In the genomic region with DNA sequence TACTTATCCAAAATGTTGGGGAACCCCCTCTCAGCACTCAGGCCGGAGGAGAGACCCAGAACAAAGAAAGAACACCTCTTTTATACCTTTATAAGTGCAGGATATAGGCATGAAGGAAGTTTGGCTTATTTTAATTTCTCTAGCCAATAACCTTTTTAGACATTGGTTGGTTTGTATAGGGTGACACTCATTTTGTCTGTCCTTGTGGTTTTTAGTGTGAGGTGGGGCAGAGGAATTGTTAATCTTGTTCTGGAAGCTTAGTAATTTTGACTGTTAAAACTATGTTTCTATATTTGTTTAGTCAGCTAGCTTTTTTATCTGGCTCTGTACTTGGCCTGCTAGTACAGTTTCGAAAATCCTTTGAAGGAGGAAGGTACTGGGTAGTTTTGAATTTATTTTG, we compare ENCODE assay signal across 3 mouse cellular contexts.
DNase-seq lines count a peak whose midpoint lies in the region; TF ChIP-seq lines count a peak whose summit lies in the region.
"Not testable (repeated sequence)": the region's sequence is repeated elsewhere in the genome, so short reads cannot be mapped to it uniquely, and the experiment has no call there.

No protein-coding gene starts in this region.

- DNase-seq in 416B (ENCODE audit: low read depth) (peak; percentile 13), MEL (ENCODE audit: low read depth, low spot score) (peak; percentile 76), MEL-GATA-1-ER (ENCODE audit: extremely low read depth, low read depth) (peak; percentile 74)

- not testable (repeated sequence) for TF ChIP-seq POLR2A in MEL (IDR thresholded peaks at IDR 0.05; ENCODE audit: control insufficient read depth in 1 of 2, insufficient read depth in 1 of 2, low read depth in 1 of 2, low read length in 2 of 2, poor library complexity in 1 of 2)

- H3K9ac ChIP-seq in MEL (ENCODE audit: control insufficient read depth, low read depth, low read length, poor library complexity, severe bottlenecking) = not testable (repeated sequence)

- not testable (repeated sequence) for TF ChIP-seq EP300 in MEL (IDR thresholded peaks at IDR 0.05; ENCODE audit: low read depth in 1 of 2, low read length in 2 of 2)

- H3K4me3 ChIP-seq in MEL (ENCODE audit: control insufficient read depth in 1 of 2, insufficient read depth in 1 of 2, low read depth in 2 of 2, low read length in 2 of 2) = not testable (repeated sequence)

- TF ChIP-seq RAD21 in MEL (IDR thresholded peaks at IDR 0.05; ENCODE audit: low read depth, low read length) = not testable (repeated sequence)

- not testable (repeated sequence) for TF ChIP-seq CTCF in MEL (IDR thresholded peaks at IDR 0.05 in 2 of 3, conservative IDR thresholded peaks at IDR 0.05 in 1 of 3; ENCODE audit: control insufficient read depth in 1 of 3, insufficient read depth in 1 of 3, low read depth in 2 of 3, low read length in 3 of 3, poor library complexity in 1 of 3, severe bottlenecking in 1 of 3)

- H3K9me3 ChIP-seq in MEL (replicated peaks; ENCODE audit: insufficient read depth, low read length) = not testable (repeated sequence)

- not testable (repeated sequence) for H3K4me1 ChIP-seq in MEL (ENCODE audit: control insufficient read depth in 1 of 2, insufficient read depth in 2 of 2, low read length in 2 of 2)

- H3K27me3 ChIP-seq in MEL (ENCODE audit: control insufficient read depth in 1 of 2, insufficient read depth in 2 of 2, low read length in 2 of 2) = not testable (repeated sequence)

- not testable (repeated sequence) for H3K79me2 ChIP-seq in MEL (ENCODE audit: control insufficient read depth, insufficient read depth, low read length, poor library complexity)

- H3K27ac ChIP-seq in MEL (ENCODE audit: control insufficient read depth, low read depth, low read length) = not testable (repeated sequence)

- H3K36me3 ChIP-seq in MEL (ENCODE audit: control insufficient read depth in 1 of 2, insufficient read depth in 2 of 2, low read length in 2 of 2) = not testable (repeated sequence)

Comparison
In these comparisons a context has a peak if more than half of its experiments do, and no peak if none do; other contexts are left out.
1. DNase-seq: peak in every context shown above with its lines; median percentile 76 in MEL; 74 in MEL-GATA-1-ER; 13 in 416B.